Mouse (Mus musculus) MEL (cell line): Measurements from ENCODE around the gene Ube2q2. TPM values are rescaled to one million over a fixed set of nuclear protein-coding genes. Genes with fewer than 3 reads are reported as not detected.

ENCODE experiments used
- DNase-seq: peaks from one replicate; pipeline ENCODE4 v3.0.0; 2011; ENCODE audit warnings: low read depth, low spot score
- H3K27ac ChIP-seq: 2 replicates; pipeline ENCODE4 v1.5.1; 2012; ENCODE audit warnings: low read depth, mild to moderate bottlenecking, control low read depth, low read length, moderate library complexity; ENCODE audit not compliant: control insufficient read depth
- H3K27me3 ChIP-seq, 2 experiments: fragments of 150-350 bp in 1 of 2; sonication (generic) in 1 of 2; 2 replicates each; pipeline ENCODE4 v1.6.1; 2012; ENCODE audit warnings: low read length in 2 of 2, mild to moderate bottlenecking in 2 of 2, improper control_type of control experiment in 1 of 2, moderate library complexity in 1 of 2; ENCODE audit not compliant: insufficient read depth in 2 of 2, control insufficient read depth in 1 of 2
- H3K36me3 ChIP-seq, 2 experiments: 2 replicates each; pipeline ENCODE4 v1.6.1; 2012 to 2014; ENCODE audit warnings: low read length in 2 of 2, improper control_type of control experiment in 1 of 2, inconsistent platforms in 1 of 2, mild to moderate bottlenecking in 1 of 2; ENCODE audit not compliant: insufficient read depth in 2 of 2, control insufficient read depth in 1 of 2
- H3K4me1 ChIP-seq, 2 experiments: fragments of 150-350 bp in 1 of 2; sonication (generic) in 1 of 2; 2 replicates each; pipeline ENCODE4 v1.6.1; 2012; ENCODE audit warnings: low read length in 2 of 2, improper control_type of control experiment in 1 of 2, mild to moderate bottlenecking in 1 of 2; ENCODE audit not compliant: insufficient read depth in 2 of 2, control insufficient read depth in 1 of 2
- H3K4me3 ChIP-seq, 2 experiments: fragments of 150-350 bp in 1 of 2; sonication (generic) in 1 of 2; 2 replicates each; pipeline ENCODE4 v1.5.1; 2012; ENCODE audit warnings: low read depth in 2 of 2, low read length in 2 of 2, mild to moderate bottlenecking in 2 of 2, moderate library complexity in 2 of 2, control low read depth in 1 of 2, improper control_type of control experiment in 1 of 2; ENCODE audit not compliant: control insufficient read depth in 1 of 2, insufficient read depth in 1 of 2
- H3K79me2 ChIP-seq: 2 replicates; pipeline ENCODE4 v1.6.1; 2012; ENCODE audit warnings: mild to moderate bottlenecking, low read length, moderate library complexity; ENCODE audit not compliant: control insufficient read depth, poor library complexity, insufficient read depth
- H3K9ac ChIP-seq: 2 replicates; pipeline ENCODE4 v1.6.1; 2012; ENCODE audit warnings: low read depth, mild to moderate bottlenecking, control low read depth, low read length, moderate library complexity; ENCODE audit not compliant: control insufficient read depth, poor library complexity, severe bottlenecking
- H3K9me3 ChIP-seq: fragments of 150-350 bp; sonication (generic); replicated peaks from 2 replicates; pipeline ENCODE4 v1.6.1; 2012; ENCODE audit warnings: mild to moderate bottlenecking, low read length, improper control_type of control experiment, moderate library complexity; ENCODE audit not compliant: insufficient read depth
- BHLHE40 ChIP-seq: IDR thresholded peaks from 2 replicates; pipeline ENCODE4 v1.6.1; 2012; ENCODE audit warnings: low read depth, mild to moderate bottlenecking, inconsistent platforms, low read length, improper control_type of control experiment, borderline replicate concordance
- CHD1 ChIP-seq: IDR thresholded peaks from 2 replicates; pipeline ENCODE4 v1.6.1; 2012; ENCODE audit warnings: low read depth, mild to moderate bottlenecking, inconsistent platforms, low read length, improper control_type of control experiment
- CHD2 ChIP-seq: IDR thresholded peaks from 2 replicates; pipeline ENCODE4 v1.6.1; 2011; ENCODE audit warnings: low read length, improper control_type of control experiment
- E2F4 ChIP-seq: IDR thresholded peaks from 2 replicates; pipeline ENCODE4 v1.6.1; 2011; ENCODE audit warnings: low read depth, low read length, improper control_type of control experiment, borderline replicate concordance
- EP300 ChIP-seq, 2 experiments: IDR thresholded peaks; 2 replicates each; pipeline ENCODE4 v1.6.1; 2011; ENCODE audit warnings: improper control_type of control experiment in 2 of 2, low read length in 2 of 2, low read depth in 1 of 2, mild to moderate bottlenecking in 1 of 2
- GABPA ChIP-seq: IDR thresholded peaks from 2 replicates; pipeline ENCODE4 v1.6.1; 2012; ENCODE audit warnings: low read depth, mild to moderate bottlenecking, inconsistent platforms, low read length, improper control_type of control experiment, moderate library complexity
- JUND ChIP-seq: IDR thresholded peaks from 2 replicates; pipeline ENCODE4 v1.6.1; 2011; ENCODE audit warnings: low read depth, mild to moderate bottlenecking, improper control_type of control experiment, low read length
- KAT2A ChIP-seq: conservative IDR thresholded peaks from 2 replicates; pipeline ENCODE4 v1.6.1; 2012; ENCODE audit warnings: low read depth, low read length, improper control_type of control experiment, inconsistent platforms
- MAZ ChIP-seq: IDR thresholded peaks from 2 replicates; pipeline ENCODE4 v1.6.1; 2012; ENCODE audit warnings: low read depth, mild to moderate bottlenecking, inconsistent platforms, low read length, improper control_type of control experiment
- MEF2A ChIP-seq: IDR thresholded peaks from 2 replicates; pipeline ENCODE4 v1.6.1; 2014; ENCODE audit warnings: low read depth, mild to moderate bottlenecking, inconsistent platforms, low read length, improper control_type of control experiment; ENCODE audit not compliant: poor library complexity, insufficient replicate concordance, severe bottlenecking; ENCODE audit errors: extremely low read depth
- MXI1 ChIP-seq: IDR thresholded peaks from 2 replicates; pipeline ENCODE4 v1.6.1; 2011; ENCODE audit warnings: mild to moderate bottlenecking, low read depth, low read length, improper control_type of control experiment
- MYB ChIP-seq: IDR thresholded peaks from 2 replicates; pipeline ENCODE4 v1.6.1; 2011; ENCODE audit warnings: mild to moderate bottlenecking, low read depth, low read length, improper control_type of control experiment
- MYC ChIP-seq: IDR thresholded peaks from 2 replicates; pipeline ENCODE4 v1.6.1; 2011; ENCODE audit warnings: low read depth, mild to moderate bottlenecking, low read length, improper control_type of control experiment, moderate library complexity
- NELFE ChIP-seq: IDR thresholded peaks from 2 replicates; pipeline ENCODE4 v1.6.1; 2011; ENCODE audit warnings: low read depth, low read length, improper control_type of control experiment
- POLR2AphosphoS2 ChIP-seq: IDR thresholded peaks from 2 replicates; pipeline ENCODE4 v1.6.1; 2011; ENCODE audit warnings: low read length, improper control_type of control experiment
- POLR2AphosphoS5 ChIP-seq: IDR thresholded peaks from 2 replicates; pipeline ENCODE4 v1.6.1; 2012; ENCODE audit warnings: low read depth, borderline replicate concordance, mild to moderate bottlenecking, inconsistent platforms, low read length, moderate library complexity, mixed read lengths
- SIN3A ChIP-seq: IDR thresholded peaks from 2 replicates; pipeline ENCODE4 v1.6.1; 2012; ENCODE audit warnings: low read length, improper control_type of control experiment, inconsistent platforms
- UBTF ChIP-seq: IDR thresholded peaks from 2 replicates; pipeline ENCODE4 v1.6.1; 2012; ENCODE audit warnings: low read depth, mild to moderate bottlenecking, inconsistent platforms, low read length, improper control_type of control experiment, moderate library complexity, borderline replicate concordance; ENCODE audit not compliant: insufficient read depth
- USF1 ChIP-seq: IDR thresholded peaks from 2 replicates; pipeline ENCODE4 v1.6.1; 2014; ENCODE audit warnings: low read depth, mild to moderate bottlenecking, inconsistent platforms, low read length, improper control_type of control experiment, moderate library complexity
- ZKSCAN1 ChIP-seq: IDR thresholded peaks from 2 replicates; pipeline ENCODE4 v1.6.1; 2012; ENCODE audit warnings: low read depth, mild to moderate bottlenecking, inconsistent platforms, low read length, improper control_type of control experiment, moderate library complexity
- ZMIZ1 ChIP-seq: IDR thresholded peaks from 2 replicates; pipeline ENCODE4 v1.6.1; 2012; ENCODE audit warnings: low read depth, mild to moderate bottlenecking, inconsistent platforms, low read length, improper control_type of control experiment, moderate library complexity
- ZNF384 ChIP-seq: IDR thresholded peaks from 2 replicates; pipeline ENCODE4 v1.6.1; 2012; ENCODE audit warnings: low read depth, mild to moderate bottlenecking, inconsistent platforms, low read length, improper control_type of control experiment
- polyA plus RNA-seq, 2 experiments: library from polyadenylated mRNA; stranded (reverse) in 1 of 2; unstranded in 1 of 2; fragments of >175 nt in 1 of 2; fragments of >200 nt in 1 of 2; gene quantifications; 2 replicates each; pipeline versions ENCODE4 v1.2.1 to v1.2.4; 2012; ENCODE audit warnings: low replicate concordance in 2 of 2, low read depth in 1 of 2; ENCODE audit not compliant: insufficient read length in 2 of 2, insufficient read depth in 1 of 2, missing spikeins in 1 of 2
- total RNA-seq: library from RNA; depleted of rRNA; stranded (reverse); fragments of 300-350 nt; gene quantifications from 2 replicates; pipeline ENCODE4 v1.2.3, GENCODE M21; 2012

The Ube2q2 gene
- total and polyA plus RNA-seq, 3 experiments = 21.7 to 23.6 TPM; not detected in 1

DNA sequence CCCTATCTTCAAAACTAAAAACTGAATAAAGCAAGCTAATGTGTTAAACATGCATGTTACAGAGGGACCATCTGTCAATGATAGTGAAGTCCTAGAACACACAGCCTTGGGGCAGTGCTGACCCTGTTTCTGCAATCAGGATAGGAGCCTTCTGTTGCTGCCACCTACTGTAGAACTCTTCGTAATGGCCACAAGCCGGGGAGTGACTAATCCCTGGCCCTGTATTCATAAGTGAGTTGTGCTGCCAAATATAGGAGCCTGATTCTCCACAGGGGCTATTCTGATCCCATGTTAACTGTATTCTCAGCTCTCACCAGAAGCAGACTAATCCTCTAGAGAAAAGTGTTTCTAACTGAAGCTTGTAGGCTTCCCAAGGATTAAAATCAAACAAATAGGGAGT lies 50.7 kb downstream of the Ube2q2 start:
- TF ChIP-seq EP300 (IDR thresholded peaks at IDR 0.05; ENCODE audit: low read depth in 1 of 2, low read length in 2 of 2) (no peak), MAZ (no peak), JUND (no peak), USF1 (no peak), BHLHE40 (no peak), MEF2A (no peak), SIN3A (no peak), CHD1 (no peak), POLR2AphosphoS5 (no peak), MXI1 (no peak), E2F4 (no peak), KAT2A (no peak), ZKSCAN1 (no peak), POLR2AphosphoS2 (no peak), NELFE (no peak), ZMIZ1 (no peak), GABPA (no peak), MYC (no peak), MYB (no peak), CHD2 (no peak)
- TF ChIP-seq, all 39 proteins: peak for 0
- no peak overlapping the region for H3K9ac ChIP-seq
- no peaks in the 10 kb centered on the region for H3K79me2 ChIP-seq
- peaks cover 0 to 9% of the 10 kb centered on the region in 2 experiments; a peak in 3 of 4 replicates for H3K36me3 ChIP-seq
- no peaks in the 10 kb centered on the region for H3K4me1 ChIP-seq
- no peak overlapping the region for H3K27ac ChIP-seq
- H3K27me3 ChIP-seq = no peaks in the 10 kb centered on the region
- DNase-seq = no peak
- H3K9me3 ChIP-seq = no peaks in the 10 kb centered on the region
- no peak overlapping the region for H3K4me3 ChIP-seq

DNA sequence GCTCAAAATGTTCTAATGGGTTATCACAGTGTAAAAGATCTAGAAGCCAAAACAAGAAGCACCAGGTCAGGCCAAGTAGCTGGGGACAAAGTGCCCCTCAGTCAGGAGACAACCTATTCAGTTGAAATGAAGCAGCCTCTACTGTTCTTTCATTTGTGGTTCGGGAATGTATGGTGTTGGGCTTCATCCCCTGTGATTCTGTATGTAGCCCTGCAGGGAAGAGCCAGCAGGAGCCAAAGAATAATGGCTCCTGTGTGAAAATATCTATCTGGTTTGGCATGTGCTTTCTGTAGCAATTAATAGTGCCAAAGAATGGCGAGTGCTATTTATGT lies 59.8 kb downstream of the Ube2q2 start:
- Histone ChIP-seq H3K27ac (peak overlapping the region; percentile 67), H3K4me3 (peak overlapping the region; percentile 66 to 84), H3K79me2 (peaks cover 12% of the 10 kb centered on the region), H3K27me3 (no peaks in the 10 kb centered on the region), H3K36me3 (peaks cover 4 to 20% of the 10 kb centered on the region in 2 experiments; a peak in 3 of 4 replicates), H3K4me1 (peaks cover 7 to 12% of the 10 kb centered on the region in 2 experiments), H3K9ac (peak overlapping the region; percentile 78), H3K9me3 (no peaks in the 10 kb centered on the region)
- DNase-seq = no peak
- no peak for TF ChIP-seq UBTF
- TF ChIP-seq ZNF384 = no peak
- TF ChIP-seq CHD1 = 0 out of 2 replicates have a peak, but pooled peaks have one; percentile 45
- no peak for TF ChIP-seq USF1
